Mouse (Mus musculus) embryonic facial prominence, embryonic 14.5 days (tissue): ENCODE results near the gene Gpr157. TPM values are rescaled to one million over a fixed set of nuclear protein-coding genes. Genes with fewer than 3 reads are reported as not detected.

Source experiments
- ATAC-seq: fragments of 200-750 bp; cut with Nextera tagmentation; 2 replicates; pipeline ENCODE4 v1.8.0; 2017; ENCODE audit warnings: low read depth, moderate number of reproducible peaks, moderate TSS enrichment
- DNase-seq: peaks from one replicate; pipeline ENCODE4 v3.0.0-alpha.2; 2015; ENCODE audit warnings: low spot score
- H3K27ac ChIP-seq: fragments of 300-500 bp; sonication (generic); replicated peaks from 2 replicates; pipeline ENCODE4 v1.5.1; 2014; ENCODE audit warnings: low read depth, mild to moderate bottlenecking, low read length, moderate library complexity
- H3K27me3 ChIP-seq: fragments of 300-500 bp; sonication (generic); replicated peaks from 2 replicates; pipeline ENCODE4 v1.6.1; 2014; ENCODE audit warnings: low read length; ENCODE audit not compliant: control insufficient read depth, insufficient read depth
- H3K36me3 ChIP-seq: fragments of 300-500 bp; sonication (generic); 2 replicates; pipeline ENCODE4 v1.6.1; 2014; ENCODE audit warnings: low read length, mixed read lengths; ENCODE audit not compliant: control insufficient read depth, insufficient read depth
- H3K4me1 ChIP-seq: fragments of 300-500 bp; sonication (generic); 2 replicates; pipeline ENCODE4 v1.6.1; 2014; ENCODE audit warnings: antibody characterized with exemption, low read length; ENCODE audit not compliant: control insufficient read depth, insufficient read depth
- H3K4me2 ChIP-seq: fragments of 300-500 bp; sonication (generic); 2 replicates; pipeline ENCODE4 v1.6.1; 2014; ENCODE audit warnings: low read depth, mild to moderate bottlenecking, low read length, moderate library complexity, mixed read lengths
- H3K4me3 ChIP-seq: fragments of 300-500 bp; sonication (generic); 2 replicates; pipeline ENCODE4 v1.5.1; 2014; ENCODE audit warnings: low read depth, mild to moderate bottlenecking, low read length
- H3K9ac ChIP-seq: fragments of 300-500 bp; sonication (generic); 2 replicates; pipeline ENCODE4 v1.6.1; 2014; ENCODE audit warnings: low read depth, mild to moderate bottlenecking, low read length, moderate library complexity, mixed read lengths
- H3K9me3 ChIP-seq: fragments of 300-500 bp; sonication (generic); 2 replicates; pipeline ENCODE4 v1.6.1; 2016; ENCODE audit warnings: low read length; ENCODE audit not compliant: control insufficient read depth
- WGBS: fragments of 180-500 bp; shearing (Covaris S2); extraction: QIAGEN DNeasy Blood & Tissue Kit; methylation state at CpG from one replicate; pipeline ENCODE4 v1.1.7; 2014; 5-methylcytosine and 5-hydroxymethylcytosine counted together
- polyA plus RNA-seq: library from polyadenylated mRNA; unstranded; fragments of >200 nt; fragmentation: Nextera tagmentation; extraction: Ambion mirVana; gene quantifications from 2 replicates; pipeline ENCODE4 v1.2.1, GENCODE M21; 2014

The Gpr157 gene
- polyA plus RNA-seq, 1 experiment from 2014 or later: 0.58 TPM

DNA sequence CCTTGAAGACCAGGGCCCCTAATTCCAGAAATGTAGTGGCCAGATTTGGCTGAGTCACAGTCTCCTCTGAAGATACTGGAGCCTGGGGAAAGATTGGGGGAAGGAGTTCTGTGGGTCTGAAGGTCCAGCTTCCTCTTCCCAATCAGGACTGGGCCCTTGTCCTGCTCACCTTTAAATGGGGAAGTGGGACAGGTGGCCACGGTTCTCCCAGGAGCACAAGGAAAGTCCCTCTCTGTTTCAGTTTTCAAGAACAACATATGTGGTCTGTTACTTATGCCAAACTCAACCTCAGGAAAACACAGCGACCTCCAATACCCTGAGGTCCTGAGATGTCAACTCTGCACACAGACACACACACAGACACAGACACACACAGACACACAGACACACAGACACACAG is 8.5 kb upstream of the Gpr157 start:
- Histone ChIP-seq H3K9me3 (no peaks in the 10 kb centered on the region), H3K36me3 (no peaks in the 10 kb centered on the region), H3K27me3 (no peaks in the 10 kb centered on the region), H3K27ac (no peak overlapping the region), H3K9ac (no peak overlapping the region), H3K4me3 (no peak overlapping the region), H3K4me2 (no peak overlapping the region), H3K4me1 (no peaks in the 10 kb centered on the region; the same call in 1 of the 2 replicates)
- 58% methylated on average over 2 of the region's 2 CpGs for WGBS
- ATAC-seq (no peak), DNase-seq (no peak)

DNA sequence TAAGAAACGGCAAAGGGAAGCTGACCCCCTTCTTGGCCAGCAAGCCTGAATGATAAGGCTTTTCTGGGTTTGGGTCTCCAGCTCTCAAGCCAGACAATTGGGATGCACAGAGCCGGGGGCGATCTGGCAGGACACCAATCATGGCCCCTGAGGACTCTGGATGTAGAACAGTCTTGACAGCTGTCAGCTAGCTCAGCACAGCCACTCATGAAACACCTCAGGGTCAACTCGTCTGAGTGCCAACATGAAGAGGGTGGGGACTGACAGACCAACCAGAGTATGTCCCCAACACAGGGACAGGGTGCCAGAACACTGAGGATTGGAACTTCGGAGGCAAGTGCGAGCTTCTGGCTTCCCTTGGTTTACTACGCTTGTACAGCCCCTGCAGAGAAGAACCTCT is 7.9 kb upstream of the Gpr157 start:
- WGBS: 69% methylated on average over 7 of the region's 7 CpGs
- H3K4me1 ChIP-seq: no peaks in the 10 kb centered on the region; the same call in 1 of the 2 replicates
- no peak overlapping the region for H3K27ac ChIP-seq
- no peak overlapping the region for H3K4me3 ChIP-seq
- H3K36me3 ChIP-seq: no peaks in the 10 kb centered on the region
- H3K9ac ChIP-seq: no peak overlapping the region
- H3K9me3 ChIP-seq: no peaks in the 10 kb centered on the region
- no peaks in the 10 kb centered on the region for H3K27me3 ChIP-seq
- DNase-seq: no peak
- H3K4me2 ChIP-seq: no peak overlapping the region
- no peak for ATAC-seq

GRCm38 (mm10) chr4:150080330-150080967 is 6.7 kb upstream of the Gpr157 start:
- no peaks in the 10 kb centered on the region for H3K4me1 ChIP-seq
- H3K9ac ChIP-seq: no peak overlapping the region
- 0 out of 2 replicates have a peak, but pooled peaks cover 2% of the 10 kb centered on the region for H3K9me3 ChIP-seq
- no peaks in the 10 kb centered on the region for H3K27me3 ChIP-seq
- H3K4me2 ChIP-seq: no peak overlapping the region
- H3K27ac ChIP-seq: no peak overlapping the region
- DNase-seq (peak; percentile 41), ATAC-seq (no peak)
- 77% methylated on average over 11 of the region's 11 CpGs for WGBS
- H3K36me3 ChIP-seq: no peaks in the 10 kb centered on the region
- no peak overlapping the region for H3K4me3 ChIP-seq

DNA sequence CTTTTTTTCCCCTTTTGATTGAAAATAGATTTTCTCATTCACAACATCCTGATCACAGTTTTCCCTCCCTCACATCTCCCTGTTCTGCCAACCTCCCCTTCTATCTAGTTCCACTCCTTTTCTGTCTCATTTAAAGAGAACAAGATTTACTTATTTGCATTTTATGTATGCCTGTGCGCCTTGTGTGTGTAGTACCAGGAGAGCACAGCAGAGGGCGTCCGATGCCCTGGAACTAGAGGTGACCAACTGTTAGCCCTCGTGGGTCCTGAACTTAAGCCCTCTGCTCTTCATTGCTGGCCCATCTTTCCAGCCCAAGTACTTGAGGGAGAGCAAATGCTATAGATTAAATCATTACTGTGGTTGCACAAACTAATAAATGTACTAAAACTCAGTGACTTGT is 1.8 kb upstream of the Gpr157 start:
- DNase-seq (no peak), ATAC-seq (no peak)
- no peak overlapping the region for H3K4me2 ChIP-seq
- no peak overlapping the region for H3K9ac ChIP-seq
- H3K36me3 ChIP-seq: no peaks in the 10 kb centered on the region
- 0 out of 2 replicates have a peak, but pooled peaks cover 6% of the 10 kb centered on the region for H3K27me3 ChIP-seq
- peaks cover 9% of the 10 kb centered on the region for H3K4me1 ChIP-seq
- H3K9me3 ChIP-seq: 0 out of 2 replicates have a peak, but pooled peaks cover 3% of the 10 kb centered on the region
- 80% methylated on average over 4 of the region's 4 CpGs for WGBS
- H3K27ac ChIP-seq: no peak overlapping the region
- H3K4me3 ChIP-seq: no peak overlapping the region

- 2% methylated on average over 7 of the region's 7 CpGs for WGBS
- DNase-seq (no peak), ATAC-seq (no peak; the same call in 1 of the 2 replicates)
- Histone ChIP-seq H3K27ac (peak overlapping the region; percentile 68), H3K9me3 (0 out of 2 replicates have a peak, but pooled peaks cover 3% of the 10 kb centered on the region), H3K27me3 (0 out of 2 replicates have a peak, but pooled peaks cover 6% of the 10 kb centered on the region), H3K4me2 (peak overlapping the region; percentile 100), H3K9ac (peak overlapping the region; percentile 60; the same call in 1 of the 2 replicates), H3K4me1 (peaks cover 9% of the 10 kb centered on the region), H3K36me3 (no peaks in the 10 kb centered on the region), H3K4me3 (peak overlapping the region; percentile 67)
Observed at GRCm38 (mm10) chr4:150086841-150087160, 364 bp upstream of the Gpr157 start.

GRCm38 (mm10) chr4:150087890-150088530 is 845 bp downstream of the Gpr157 start:
- Histone ChIP-seq H3K27me3 (0 out of 2 replicates have a peak, but pooled peaks cover 6% of the 10 kb centered on the region), H3K4me3 (peak overlapping the region; percentile 67), H3K27ac (peak overlapping the region; percentile 61; the same call in 1 of the 2 replicates), H3K4me1 (peaks cover 9% of the 10 kb centered on the region), H3K9me3 (0 out of 2 replicates have a peak, but pooled peaks cover 3% of the 10 kb centered on the region), H3K4me2 (peak overlapping the region; percentile 100), H3K36me3 (no peaks in the 10 kb centered on the region), H3K9ac (peak overlapping the region; percentile 75)
- WGBS: 18% methylated on average over 29 of the region's 29 CpGs
- no peak for DNase-seq
- no peak for ATAC-seq

- DNase-seq (no peak), ATAC-seq (no peak)
- Histone ChIP-seq H3K27me3 (0 out of 2 replicates have a peak, but pooled peaks cover 6% of the 10 kb centered on the region), H3K4me3 (no peak overlapping the region), H3K36me3 (no peaks in the 10 kb centered on the region), H3K9ac (no peak overlapping the region), H3K4me1 (peaks cover 17% of the 10 kb centered on the region), H3K9me3 (0 out of 2 replicates have a peak, but pooled peaks cover 3% of the 10 kb centered on the region), H3K4me2 (peak overlapping the region; percentile 100), H3K27ac (no peak overlapping the region)
- 55% methylated on average over 10 of the region's 10 CpGs for WGBS
Observed at GRCm38 (mm10) chr4:150089121-150089520, 2.0 kb downstream of the Gpr157 start.

DNA sequence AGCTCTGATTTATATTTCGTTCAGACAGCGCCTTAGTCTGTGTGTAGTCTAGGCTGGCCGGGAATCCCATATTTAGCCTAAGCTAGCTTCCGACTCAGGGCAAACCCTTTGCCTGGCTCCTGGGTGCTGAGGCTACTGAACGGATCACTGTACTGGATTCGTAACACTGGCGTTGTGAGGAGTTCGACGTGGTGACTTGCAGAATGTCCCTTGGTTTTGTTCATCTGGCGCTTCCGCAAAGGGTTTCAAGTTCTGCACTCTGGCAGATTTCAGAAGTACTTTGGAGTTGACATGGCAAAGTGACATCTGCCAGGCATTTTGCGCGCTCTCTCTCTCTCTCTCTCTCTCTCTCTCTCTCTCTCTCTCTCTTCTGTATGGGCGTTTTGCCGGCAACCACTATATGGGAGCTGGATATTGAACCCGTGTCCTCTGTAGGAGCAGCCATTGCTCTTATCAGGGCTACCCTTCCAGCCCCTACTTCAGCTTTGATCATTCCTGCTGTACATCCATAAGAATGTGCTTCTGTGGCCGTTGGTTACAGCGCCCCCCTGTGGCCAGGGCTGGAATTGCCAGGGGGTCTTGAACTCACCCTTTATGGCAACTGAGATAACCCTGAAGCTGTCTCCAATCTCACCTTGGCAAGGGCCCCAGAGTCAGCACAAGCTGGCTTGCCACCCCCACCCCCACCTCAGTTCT is 4.9 kb downstream of the Gpr157 start:
- WGBS: 85% methylated on average over 18 of the region's 18 CpGs
- no peak overlapping the region for H3K27ac ChIP-seq
- no peaks in the 10 kb centered on the region for H3K36me3 ChIP-seq
- DNase-seq (no peak), ATAC-seq (no peak)
- no peak overlapping the region for H3K9ac ChIP-seq
- 0 out of 2 replicates have a peak, but pooled peaks cover 6% of the 10 kb centered on the region for H3K27me3 ChIP-seq
- no peak overlapping the region for H3K4me2 ChIP-seq
- H3K9me3 ChIP-seq: no peaks in the 10 kb centered on the region
- no peak overlapping the region for H3K4me3 ChIP-seq
- H3K4me1 ChIP-seq: peaks cover 25% of the 10 kb centered on the region
